In the genomic region with DNA sequence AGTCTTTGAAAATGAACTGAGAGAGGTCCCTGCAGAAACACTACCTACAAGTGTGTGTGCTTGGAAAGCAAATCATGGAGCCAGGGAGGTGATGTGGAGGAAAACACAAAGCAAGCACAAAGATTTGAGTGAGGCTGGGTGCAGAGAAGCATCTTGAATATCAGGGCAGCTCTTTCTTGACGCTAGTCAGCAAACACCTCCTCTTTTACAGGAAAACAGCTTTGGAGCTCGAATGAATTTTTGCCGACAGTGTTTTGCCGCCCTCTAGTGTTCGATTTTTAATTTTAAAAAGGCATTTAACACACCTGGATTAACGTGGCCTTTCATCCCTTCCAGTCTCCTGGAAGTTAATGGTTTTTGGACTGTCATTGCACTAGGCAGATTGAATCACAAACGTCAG, we compare ENCODE assay signal across 8 mouse cellular contexts.
DNase-seq lines count a peak whose midpoint lies in the region; ATAC-seq and TF ChIP-seq lines count a peak whose summit lies in the region.

No protein-coding gene starts in this region.

- no peaks in the 10 kb centered on the region for H3K27me3 ChIP-seq in lung, embryonic 14.5 days (ENCODE audit: insufficient read depth, low read length)
- H3K27me3 ChIP-seq in intestine, embryonic 14.5 days (replicated peaks; ENCODE audit: control insufficient read depth, insufficient read depth, low read length) = no peaks in the 10 kb centered on the region
- H3K27me3 ChIP-seq in midbrain, embryonic 16.5 days (ENCODE audit: control insufficient read depth, insufficient read depth, low read depth, low read length) = no peaks in the 10 kb centered on the region

- H3K27ac ChIP-seq in lung, embryonic 14.5 days (ENCODE audit: low read depth) = no peak overlapping the region
- H3K27ac ChIP-seq in intestine, embryonic 14.5 days (ENCODE audit: low read depth) = no peak overlapping the region
- no peak overlapping the region for H3K27ac ChIP-seq in midbrain, embryonic 16.5 days (ENCODE audit: low read length)

- no peak overlapping the region for H3K4me2 ChIP-seq in lung, embryonic 14.5 days
- no peak overlapping the region for H3K4me2 ChIP-seq in intestine, embryonic 14.5 days (ENCODE audit: low read length)
- H3K4me2 ChIP-seq in midbrain, embryonic 16.5 days (ENCODE audit: low read length) = no peak overlapping the region

- ATAC-seq in cerebellum, adult (ENCODE audit: insufficient number of reproducible peaks, low FRiP score, low TSS enrichment) = peak; percentile 32
- ATAC-seq in lung, embryonic 14.5 days (ENCODE audit: insufficient read depth) = no peak
- 0 out of 2 replicates have a peak, but pooled peaks have one; percentile 36 for ATAC-seq in common myeloid progenitor, adult 5-6 weeks (replicated peaks; ENCODE audit: low read depth, poor library complexity, severe bottlenecking)
- no peak for ATAC-seq in intestine, embryonic 14.5 days (replicated peaks; ENCODE audit: low FRiP score, low TSS enrichment, low read depth)
- 0 out of 2 replicates have a peak, but pooled peaks have one; percentile 33 for ATAC-seq in midbrain, embryonic 16.5 days

- TF ChIP-seq POLR2A in lung, adult 2 months (IDR thresholded peaks at IDR 0.05; ENCODE audit: borderline replicate concordance, extremely low read depth, low read depth, low read length) = no peak

- WGBS in lung, embryonic 14.5 days = 1% methylated on average over 7 of the region's 7 CpGs
- 1% methylated on average over 7 of the region's 7 CpGs for WGBS in lung, adult 2 months
- WGBS in intestine, embryonic 14.5 days = under 1% methylated on average over 7 of the region's 7 CpGs
- WGBS in midbrain, embryonic 16.5 days = 5% methylated on average over 7 of the region's 7 CpGs

- no peak for DNase-seq in cerebellum, adult 11-12 months
- DNase-seq in lung, embryonic 14.5 days = peak; percentile 90
- DNase-seq in lung, adult 2 months = no peak
- peak; percentile 74 for DNase-seq in intestine, embryonic 14.5 days (ENCODE audit: low spot score)
- DNase-seq in urinary bladder, adult 2 months (ENCODE audit: low spot score) = no peak

- no peak overlapping the region for H3K9ac ChIP-seq in lung, embryonic 14.5 days
- H3K9ac ChIP-seq in intestine, embryonic 14.5 days (ENCODE audit: low read length) = no peak overlapping the region
- no peak overlapping the region for H3K9ac ChIP-seq in midbrain, embryonic 16.5 days (ENCODE audit: low read depth, low read length)

- H3K4me1 ChIP-seq in lung, embryonic 14.5 days (ENCODE audit: insufficient read depth) = peaks cover 4% of the 10 kb centered on the region; the same call in 1 of the 2 replicates
- H3K4me1 ChIP-seq in lung, adult 2 months (ENCODE audit: control insufficient read depth, insufficient read depth, low read length) = no peaks in the 10 kb centered on the region
- no peaks in the 10 kb centered on the region for H3K4me1 ChIP-seq in intestine, embryonic 14.5 days (replicated peaks; ENCODE audit: control insufficient read depth, insufficient read depth, low read length)
- no peaks in the 10 kb centered on the region for H3K4me1 ChIP-seq in midbrain, embryonic 16.5 days (ENCODE audit: control insufficient read depth, insufficient read depth, low read length)

- TF ChIP-seq CTCF in lung, embryonic 14.5 days (IDR thresholded peaks at IDR 0.05; ENCODE audit: low read depth) = peak; percentile 80
- TF ChIP-seq CTCF in lung, adult 2 months (IDR thresholded peaks at IDR 0.05; ENCODE audit: insufficient read depth, low read length) = no peak

- no peaks in the 10 kb centered on the region for H3K9me3 ChIP-seq in lung, embryonic 14.5 days (ENCODE audit: low read depth, low read length)
- no peaks in the 10 kb centered on the region for H3K9me3 ChIP-seq in intestine, embryonic 14.5 days (ENCODE audit: control insufficient read depth, low read length)
- no peaks in the 10 kb centered on the region for H3K9me3 ChIP-seq in midbrain, embryonic 16.5 days (replicated peaks; ENCODE audit: control insufficient read depth, low read length, poor library complexity, severe bottlenecking)

- H3K36me3 ChIP-seq in lung, embryonic 14.5 days (ENCODE audit: insufficient read depth) = no peaks in the 10 kb centered on the region
- H3K36me3 ChIP-seq in intestine, embryonic 14.5 days (ENCODE audit: control insufficient read depth, insufficient read depth, low read length) = no peaks in the 10 kb centered on the region
- H3K36me3 ChIP-seq in midbrain, embryonic 16.5 days (ENCODE audit: control insufficient read depth, insufficient read depth, low read length) = no peaks in the 10 kb centered on the region

- H3K4me3 ChIP-seq in lung, embryonic 14.5 days (ENCODE audit: low read depth, low read length) = no peak overlapping the region
- no peak overlapping the region for H3K4me3 ChIP-seq in lung, adult 2 months (replicated peaks; ENCODE audit: extremely low read depth, low read depth, low read length)
- H3K4me3 ChIP-seq in intestine, embryonic 14.5 days (ENCODE audit: low read depth, low read length) = no peak overlapping the region
- no peak overlapping the region for H3K4me3 ChIP-seq in midbrain, embryonic 16.5 days (ENCODE audit: low read depth, low read length)

Comparison
In these comparisons a context has a peak if more than half of its experiments do, and no peak if none do; other contexts are left out.
1. DNase-seq: peak in lung, embryonic 14.5 days (single experiment) and intestine, embryonic 14.5 days (single experiment); none in cerebellum, adult 11-12 months (single experiment), lung, adult 2 months (single experiment) and urinary bladder, adult 2 months (single experiment).
2. ATAC-seq: peak in cerebellum, adult (single experiment), common myeloid progenitor, adult 5-6 weeks (single experiment) and midbrain, embryonic 16.5 days (single experiment); none in lung, embryonic 14.5 days (single experiment) and intestine, embryonic 14.5 days (single experiment).